Mouse (Mus musculus) olfactory bulb, adult 2 months (tissue): Measurements from ENCODE around the gene Agmo.

Source experiments
- CTCF ChIP-seq: fragments of 200-500 bp; IDR thresholded peaks from 2 replicates; pipeline ENCODE4 v1.5.1; 2012; ENCODE audit warnings: low read depth, mild to moderate bottlenecking, low read length, moderate library complexity; ENCODE audit not compliant: insufficient read depth
- POLR2A ChIP-seq: fragments of 200-500 bp; IDR thresholded peaks from 2 replicates; pipeline ENCODE4 v1.6.1; 2012; ENCODE audit warnings: mild to moderate bottlenecking, low read depth, low read length, moderate library complexity; ENCODE audit not compliant: insufficient read depth

- TF ChIP-seq POLR2A (no peak), CTCF (no peak)
These were observed 81.4 kb downstream of the Agmo start for GRCm38 (mm10) chr12:37322860-37323259.
